Mouse (Mus musculus) bone marrow macrophage, adult 2 months (primary cell): ENCODE data around the gene Neurog1. TPM values are rescaled to one million over a fixed set of nuclear protein-coding genes. Genes with fewer than 3 reads are reported as not detected.

Experiments
- H3K27ac ChIP-seq: 2 replicates; pipeline ENCODE4 v1.5.1; 2012; ENCODE audit warnings: low read depth, low read length; ENCODE audit not compliant: insufficient read depth
- H3K4me1 ChIP-seq: 2 replicates; pipeline ENCODE4 v1.6.1; 2012; ENCODE audit warnings: low read length; ENCODE audit not compliant: control insufficient read depth, insufficient read depth
- H3K4me3 ChIP-seq: 2 replicates; pipeline ENCODE4 v1.5.1; 2012; ENCODE audit warnings: mild to moderate bottlenecking, low read length, moderate library complexity; ENCODE audit not compliant: insufficient read depth
- CTCF ChIP-seq: IDR thresholded peaks from 2 replicates; pipeline ENCODE4 v1.5.1; 2012; ENCODE audit warnings: low read depth, mild to moderate bottlenecking, low read length, moderate library complexity
- POLR2A ChIP-seq: IDR thresholded peaks from 2 replicates; pipeline ENCODE4 v1.6.1; 2012; ENCODE audit warnings: mild to moderate bottlenecking, low read depth, low read length, borderline replicate concordance
- polyA plus RNA-seq: library from polyadenylated mRNA; stranded (reverse); fragments of >200 nt; gene quantifications from 2 replicates; pipeline ENCODE4 v1.2.4, GENCODE M21; 2012; ENCODE audit not compliant: missing spikeins, insufficient read depth, insufficient read length

Neurog1 gene
- polyA plus RNA-seq, 1 experiment, result not detected

- no peaks in the 10 kb centered on the region for H3K4me1 ChIP-seq
- no peak overlapping the region for H3K27ac ChIP-seq
- no peak overlapping the region for H3K4me3 ChIP-seq
- TF ChIP-seq CTCF (no peak), POLR2A (no peak)
Measured at GRCm38 (mm10) chr13:56219254-56219653, 32.7 kb downstream of the Neurog1 start.

- Histone ChIP-seq H3K27ac (no peak overlapping the region), H3K4me3 (no peak overlapping the region), H3K4me1 (no peaks in the 10 kb centered on the region)
- TF ChIP-seq CTCF (no peak), POLR2A (no peak)
Measured at GRCm38 (mm10) chr13:56216090-56216489, 35.9 kb downstream of the Neurog1 start.

- no peak overlapping the region for H3K4me3 ChIP-seq
- H3K27ac ChIP-seq, result no peak overlapping the region
- TF ChIP-seq POLR2A, result no peak
- no peak for TF ChIP-seq CTCF
- no peaks in the 10 kb centered on the region for H3K4me1 ChIP-seq
Measured at GRCm38 (mm10) chr13:56214633-56215032, 37.3 kb downstream of the Neurog1 start.

GRCm38 (mm10) chr13:56209067-56209411 is 42.9 kb downstream of the Neurog1 start:
- H3K27ac ChIP-seq, result no peak overlapping the region
- H3K4me3 ChIP-seq, result no peak overlapping the region
- no peaks in the 10 kb centered on the region for H3K4me1 ChIP-seq
- TF ChIP-seq CTCF (no peak), POLR2A (no peak)

GRCm38 (mm10) chr13:56208225-56209066 is 43.5 kb downstream of the Neurog1 start:
- Histone ChIP-seq H3K27ac (no peak overlapping the region), H3K4me1 (no peaks in the 10 kb centered on the region), H3K4me3 (no peak overlapping the region)
- no peak for TF ChIP-seq CTCF
- TF ChIP-seq POLR2A, result no peak

Other genes starting within 250 kb of the Neurog1 start
- gene H2afy, start 115.8 kb downstream of the Neurog1 start, polyA plus RNA-seq, result 179 and 191 TPM in 2 replicates
- 107 and 112 TPM in 2 replicates for gene Tifab, start 73.3 kb downstream of the Neurog1 start, polyA plus RNA-seq
- gene Cxcl14, start 44.4 kb upstream of the Neurog1 start, polyA plus RNA-seq, result 0.73 and 1.5 TPM in 2 replicates
- not detected in 2 replicates for gene Gm3045, start 174.4 kb upstream of the Neurog1 start, polyA plus RNA-seq
- gene Slc25a48, start 186.2 kb upstream of the Neurog1 start, polyA plus RNA-seq, result not detected in 2 replicates
- not detected in 2 replicates for gene Il9, start 230.1 kb upstream of the Neurog1 start, polyA plus RNA-seq